Mouse (Mus musculus) gastrocnemius, postnatal 25 days (tissue): Measurements from ENCODE around the gene Ercc6. TPM values are rescaled to one million over a fixed set of nuclear protein-coding genes. Genes with fewer than 3 reads are reported as not detected.

ENCODE experiments used
- total RNA-seq, 2 experiments: library from RNA; stranded (reverse); gene quantifications; 1 replicate in 1 of 2; 2 replicates in 1 of 2; pipeline ENCODE4 v1.2.3; 2021

Ercc6 gene
- total RNA-seq, 2 experiments from 2014 or later = 3.8 to 4.0 TPM

Other genes starting within 250 kb of the Ercc6 start
- under 1 TPM; 0.51 to 0.87 TPM for gene Ogdhl, start 191.5 kb upstream of the Ercc6 start, total RNA-seq
- not detected for gene 1700024G13Rik, start 125.1 kb upstream of the Ercc6 start, total RNA-seq
- gene Slc18a3, start 48.7 kb upstream of the Ercc6 start, total RNA-seq = not detected
- not detected for gene Chat, start 47.5 kb upstream of the Ercc6 start, total RNA-seq
- gene Prrxl1, start 85.9 kb downstream of the Ercc6 start, total RNA-seq = not detected
- gene 3425401B19Rik, start 171.8 kb downstream of the Ercc6 start, total RNA-seq = 100 to 1,000 TPM; 269 to 303 TPM